Mouse (Mus musculus): ENCODE measurements around the gene Zbtb20.

- TF ChIP-seq CTCF (IDR thresholded peaks at IDR 0.05; ENCODE audit: control insufficient read depth, insufficient read depth, insufficient replicate concordance, low read depth, low read length) (no peak), POLR2A (IDR thresholded peaks at IDR 0.05; ENCODE audit: control insufficient read depth, low read depth, low read length) (no peak)
Measured at GRCm38 (mm10) chr16:43687968-43688367, 812.3 kb downstream of the Zbtb20 start.
